Mouse (Mus musculus) skeletal muscle tissue, adult 2 months (tissue): ENCODE data around the gene Ehd1.
A peak's percentile ranks its signal among the peaks of the same experiment; 100 is the strongest.

Experiments used
- DNase-seq: peaks from one replicate; pipeline ENCODE4 v3.0.0-alpha.2; 2012; ENCODE audit warnings: low read depth, low spot score

Gene Ehd1

GRCm38 (mm10) chr19:6260946-6261345, 15.6 kb upstream of the Ehd1 start:
- no peak for DNase-seq

- no peak for DNase-seq
These were observed 15.1 kb upstream of the Ehd1 start for GRCm38 (mm10) chr19:6261379-6261778.

- DNase-seq, result no peak
These were observed 14.3 kb upstream of the Ehd1 start for GRCm38 (mm10) chr19:6262222-6262621.

- no peak for DNase-seq
These were observed 13.6 kb upstream of the Ehd1 start for GRCm38 (mm10) chr19:6262839-6263433.

- no peak for DNase-seq
These were observed 12.3 kb upstream of the Ehd1 start for GRCm38 (mm10) chr19:6264200-6264599.

GRCm38 (mm10) chr19:6264945-6265344, 11.6 kb upstream of the Ehd1 start:
- no peak for DNase-seq

GRCm38 (mm10) chr19:6265727-6266182, 10.8 kb upstream of the Ehd1 start:
- no peak for DNase-seq

- DNase-seq, result peak; percentile 40
These were observed 9.0 kb upstream of the Ehd1 start for GRCm38 (mm10) chr19:6267306-6268169.

- DNase-seq, result peak; percentile 86
These were observed 8.4 kb upstream of the Ehd1 start for GRCm38 (mm10) chr19:6268170-6268528.

GRCm38 (mm10) chr19:6268670-6269132, 7.8 kb upstream of the Ehd1 start:
- DNase-seq, result no peak

GRCm38 (mm10) chr19:6269798-6270475, 6.6 kb upstream of the Ehd1 start:
- no peak for DNase-seq

- DNase-seq, result no peak
These were observed 5.9 kb upstream of the Ehd1 start for GRCm38 (mm10) chr19:6270661-6271060.

- DNase-seq, result no peak
These were observed 5.3 kb upstream of the Ehd1 start for GRCm38 (mm10) chr19:6271206-6271605.

GRCm38 (mm10) chr19:6272053-6272452, 4.5 kb upstream of the Ehd1 start:
- no peak for DNase-seq

- peak; percentile 56 for DNase-seq
These were observed 3.8 kb upstream of the Ehd1 start for GRCm38 (mm10) chr19:6272738-6273137.

GRCm38 (mm10) chr19:6273592-6273991, 2.9 kb upstream of the Ehd1 start:
- no peak for DNase-seq

- no peak for DNase-seq
These were observed 2.4 kb upstream of the Ehd1 start for GRCm38 (mm10) chr19:6273998-6274608.

GRCm38 (mm10) chr19:6275740-6276389, 660 bp upstream of the Ehd1 start:
- DNase-seq, result no peak

- DNase-seq, result peak; percentile 88
These were observed 1.3 kb downstream of the Ehd1 start for GRCm38 (mm10) chr19:6277661-6278438.

- no peak for DNase-seq
These were observed 2.0 kb downstream of the Ehd1 start for GRCm38 (mm10) chr19:6278439-6279073.
